Mouse (Mus musculus): ENCODE data around the gene Pld3. TPM values are rescaled to one million over a fixed set of nuclear protein-coding genes. Genes with fewer than 3 reads are reported as not detected.

The Pld3 gene
- polyA plus RNA-seq, 1 experiment = 19.1 TPM

- peaks cover 27% of the 10 kb centered on the region for H3K36me3 ChIP-seq (ENCODE audit: control insufficient read depth)
- no peak for TF ChIP-seq GATA1 (IDR thresholded peaks at IDR 0.05; ENCODE audit: low read length)
- TF ChIP-seq TAL1 (IDR thresholded peaks at IDR 0.05; ENCODE audit: low read length) = no peak
- no peaks in the 10 kb centered on the region for H3K9me3 ChIP-seq (ENCODE audit: control insufficient read depth, low read length)
- peaks cover 79% of the 10 kb centered on the region for H3K4me1 ChIP-seq (ENCODE audit: control insufficient read depth)
- H3K4me3 ChIP-seq (replicated peaks) = no peak overlapping the region
- no peaks in the 10 kb centered on the region for H3K27me3 ChIP-seq (ENCODE audit: control insufficient read depth)
Observed at GRCm38 (mm10) chr7:27493450-27493849, 59.6 kb downstream of the Pld3 start.

- TF ChIP-seq TAL1 (IDR thresholded peaks at IDR 0.05; ENCODE audit: low read length) = no peak
- TF ChIP-seq GATA1 (IDR thresholded peaks at IDR 0.05; ENCODE audit: low read length) = no peak
- Histone ChIP-seq H3K4me1 (ENCODE audit: control insufficient read depth) (peaks cover 82% of the 10 kb centered on the region), H3K4me3 (replicated peaks) (no peak overlapping the region), H3K27me3 (ENCODE audit: control insufficient read depth) (no peaks in the 10 kb centered on the region), H3K36me3 (ENCODE audit: control insufficient read depth) (peaks cover 31% of the 10 kb centered on the region), H3K9me3 (ENCODE audit: control insufficient read depth, low read length) (no peaks in the 10 kb centered on the region)
Observed at GRCm38 (mm10) chr7:27493022-27493421, 60.0 kb downstream of the Pld3 start.

DNA sequence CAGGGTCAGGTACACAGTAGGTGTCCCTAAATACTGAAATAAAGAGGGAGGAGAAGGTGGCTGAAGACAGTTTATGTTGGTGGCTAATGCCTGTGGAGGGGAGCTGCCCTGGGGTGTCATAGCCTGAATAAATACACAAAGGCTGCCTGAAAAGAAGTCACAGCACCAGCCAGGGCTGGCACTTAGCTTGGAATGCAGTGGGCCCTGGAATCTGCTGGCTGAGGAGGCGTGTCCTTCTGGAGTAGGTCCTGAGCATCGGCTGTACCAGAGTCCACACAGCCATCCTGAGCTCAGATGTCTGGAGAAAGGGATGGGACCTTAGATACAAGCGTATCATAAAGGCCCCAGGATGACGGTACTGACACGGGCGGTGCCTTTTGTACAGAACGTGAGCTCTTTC lies 61.2 kb downstream of the Pld3 start:
- Histone ChIP-seq H3K27me3 (ENCODE audit: control insufficient read depth) (no peaks in the 10 kb centered on the region), H3K36me3 (ENCODE audit: control insufficient read depth) (peaks cover 31% of the 10 kb centered on the region), H3K4me3 (replicated peaks) (peak overlapping the region; percentile 76), H3K4me1 (ENCODE audit: control insufficient read depth) (peaks cover 75% of the 10 kb centered on the region), H3K9me3 (ENCODE audit: control insufficient read depth, low read length) (no peaks in the 10 kb centered on the region)
- TF ChIP-seq GATA1 (IDR thresholded peaks at IDR 0.05; ENCODE audit: low read length) = no peak
- TF ChIP-seq TAL1 (IDR thresholded peaks at IDR 0.05; ENCODE audit: low read length) = no peak

GRCm38 (mm10) chr7:27490543-27491329 lies 62.3 kb downstream of the Pld3 start:
- no peaks in the 10 kb centered on the region for H3K9me3 ChIP-seq (ENCODE audit: control insufficient read depth, low read length)
- peak overlapping the region; percentile 76 for H3K4me3 ChIP-seq (replicated peaks)
- H3K27me3 ChIP-seq (ENCODE audit: control insufficient read depth) = no peaks in the 10 kb centered on the region
- no peak for TF ChIP-seq TAL1 (IDR thresholded peaks at IDR 0.05; ENCODE audit: low read length)
- peaks cover 75% of the 10 kb centered on the region for H3K4me1 ChIP-seq (ENCODE audit: control insufficient read depth)
- peaks cover 31% of the 10 kb centered on the region for H3K36me3 ChIP-seq (ENCODE audit: control insufficient read depth)

DNA sequence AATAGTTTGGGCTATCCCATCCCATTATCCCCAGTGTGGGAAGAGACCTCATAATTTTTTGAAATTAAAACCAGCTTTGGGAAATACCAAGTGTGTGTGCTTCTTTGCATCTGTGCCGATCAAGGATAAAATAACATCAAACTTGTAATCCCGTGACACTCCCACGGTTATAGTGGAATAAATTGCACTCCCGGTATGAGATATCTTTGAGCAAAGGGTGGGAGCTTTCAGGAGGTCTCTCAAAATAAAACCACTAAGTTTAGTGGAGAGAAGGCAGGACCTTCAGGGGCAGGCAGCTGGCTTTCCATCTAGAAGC lies 62.8 kb downstream of the Pld3 start:
- Histone ChIP-seq H3K36me3 (ENCODE audit: control insufficient read depth) (peaks cover 33% of the 10 kb centered on the region), H3K4me1 (ENCODE audit: control insufficient read depth) (peaks cover 79% of the 10 kb centered on the region), H3K27me3 (ENCODE audit: control insufficient read depth) (no peaks in the 10 kb centered on the region), H3K9me3 (ENCODE audit: control insufficient read depth, low read length) (no peaks in the 10 kb centered on the region), H3K4me3 (replicated peaks) (peak overlapping the region; percentile 76)
- TF ChIP-seq TAL1 (IDR thresholded peaks at IDR 0.05; ENCODE audit: low read length) (no peak), GATA1 (IDR thresholded peaks at IDR 0.05; ENCODE audit: low read length) (no peak)

- no peaks in the 10 kb centered on the region for H3K9me3 ChIP-seq (ENCODE audit: control insufficient read depth, low read length)
- peak overlapping the region; percentile 76 for H3K4me3 ChIP-seq (replicated peaks)
- no peaks in the 10 kb centered on the region for H3K27me3 ChIP-seq (ENCODE audit: control insufficient read depth)
- TF ChIP-seq GATA1 (IDR thresholded peaks at IDR 0.05; ENCODE audit: low read length) (no peak), TAL1 (IDR thresholded peaks at IDR 0.05; ENCODE audit: low read length) (no peak)
- H3K4me1 ChIP-seq (ENCODE audit: control insufficient read depth) = peaks cover 82% of the 10 kb centered on the region
- H3K36me3 ChIP-seq (ENCODE audit: control insufficient read depth) = peaks cover 33% of the 10 kb centered on the region
Observed at GRCm38 (mm10) chr7:27489270-27489869, 63.6 kb downstream of the Pld3 start.

DNA sequence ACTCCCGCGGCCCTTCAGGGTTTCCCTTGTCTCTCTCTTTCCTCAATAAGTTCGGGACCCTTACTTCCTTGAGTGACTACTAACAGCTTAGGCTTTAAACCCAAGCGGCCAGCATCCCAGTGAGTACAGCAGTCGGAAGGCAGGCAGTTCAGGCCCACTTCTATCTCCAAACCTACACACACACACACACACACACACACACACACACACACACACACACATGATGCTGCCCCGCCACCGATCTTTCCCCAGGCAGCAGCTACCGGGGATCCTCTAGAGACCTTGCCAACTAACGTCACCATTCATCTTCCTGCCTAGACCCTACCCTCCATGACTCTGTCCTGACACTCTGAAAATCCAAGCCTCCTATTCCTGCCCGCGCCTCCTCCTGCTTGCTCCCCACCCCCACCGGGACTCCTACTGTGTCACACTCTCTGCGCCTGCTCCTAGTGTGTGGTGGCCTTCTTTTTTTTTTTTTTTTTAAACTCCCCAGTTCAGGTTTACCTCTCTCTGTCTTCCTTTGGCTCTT lies 65.2 kb downstream of the Pld3 start:
- H3K4me1 ChIP-seq (ENCODE audit: control insufficient read depth) = peaks cover 83% of the 10 kb centered on the region
- no peak for TF ChIP-seq GATA1 (IDR thresholded peaks at IDR 0.05; ENCODE audit: low read length)
- TF ChIP-seq TAL1 (IDR thresholded peaks at IDR 0.05; ENCODE audit: low read length) = no peak
- no peaks in the 10 kb centered on the region for H3K9me3 ChIP-seq (ENCODE audit: control insufficient read depth, low read length)
- peak overlapping the region; percentile 89 for H3K4me3 ChIP-seq (replicated peaks)
- H3K27me3 ChIP-seq (ENCODE audit: control insufficient read depth) = no peaks in the 10 kb centered on the region
- H3K36me3 ChIP-seq (ENCODE audit: control insufficient read depth) = peaks cover 35% of the 10 kb centered on the region

DNA sequence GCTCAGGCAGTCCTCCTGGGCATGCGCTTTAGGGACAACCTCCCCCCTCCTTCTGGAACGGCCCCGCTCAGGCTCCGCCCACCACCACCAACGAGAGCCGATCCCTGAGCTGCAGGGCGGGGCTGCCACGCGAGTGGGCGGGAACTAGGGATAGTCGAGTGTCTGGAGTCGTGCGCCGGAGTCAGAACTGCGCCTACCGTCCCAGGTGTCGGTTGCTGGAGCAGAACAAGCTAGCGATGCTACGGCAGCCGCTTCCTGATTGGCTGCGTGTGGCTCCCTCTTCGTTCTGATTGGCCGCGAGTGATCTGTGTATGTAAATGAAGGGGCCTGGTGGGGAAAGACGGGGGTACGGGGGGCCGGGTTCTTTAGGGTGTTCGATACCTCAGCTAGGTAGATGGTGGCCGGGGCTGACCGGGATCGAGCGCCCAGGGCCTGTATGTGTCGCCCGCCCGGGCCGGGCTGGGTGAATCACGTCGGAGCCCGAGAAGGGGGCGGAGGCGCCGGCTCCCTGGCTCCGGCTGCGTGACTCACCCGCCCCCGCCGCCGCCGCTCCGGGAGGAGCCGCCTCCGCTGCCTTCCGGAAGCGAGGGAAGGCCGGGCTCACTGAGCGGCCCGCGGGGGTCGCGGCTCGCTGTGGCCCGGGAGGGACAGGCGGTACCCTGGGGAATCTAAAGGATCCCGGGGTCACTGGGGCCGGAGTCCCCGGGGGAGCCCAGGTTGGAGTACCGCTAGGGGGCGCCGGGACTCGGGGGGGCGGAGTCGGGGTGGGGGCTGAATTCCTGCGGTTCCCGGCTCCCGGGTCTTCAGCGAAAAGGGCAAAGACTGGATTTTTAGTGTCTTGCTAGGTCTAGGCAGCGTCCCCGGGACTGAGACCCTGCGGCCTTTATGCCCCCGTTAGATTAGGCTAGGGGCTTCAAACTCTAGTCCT lies 66.0 kb downstream of the Pld3 start, which contains the start of gene Sertad1:
Gene Sertad1, plus strand, starts transcription at position 141 of the 928 bp plus-strand sequence.
- Histone ChIP-seq H3K27me3 (ENCODE audit: control insufficient read depth) (no peaks in the 10 kb centered on the region), H3K9me3 (ENCODE audit: control insufficient read depth, low read length) (no peaks in the 10 kb centered on the region), H3K4me1 (ENCODE audit: control insufficient read depth) (peaks cover 83% of the 10 kb centered on the region), H3K4me3 (replicated peaks) (peak within 1 kb of the TSS; percentile 89), H3K36me3 (ENCODE audit: control insufficient read depth) (peaks cover 32% of the 10 kb centered on the region)
- TF ChIP-seq TAL1 (IDR thresholded peaks at IDR 0.05; ENCODE audit: low read length) (no peak), GATA1 (IDR thresholded peaks at IDR 0.05; ENCODE audit: low read length) (no peak)

Data from erythroblast, embryonic 14.5 days (primary cell).